Mouse (Mus musculus) midbrain, embryonic 16.5 days (tissue): Measurements from ENCODE around the gene Robo1. TPM values are rescaled to one million over a fixed set of nuclear protein-coding genes. Genes with fewer than 3 reads are reported as not detected.

Experiments used
- ATAC-seq: fragments of 200-750 bp; cut with Nextera tagmentation; 2 replicates; pipeline ENCODE4 v1.8.0; 2017; ENCODE audit warnings: moderate TSS enrichment
- H3K27ac ChIP-seq: fragments of 300-500 bp; sonication (generic); 2 replicates; pipeline ENCODE4 v1.5.1; 2014; ENCODE audit warnings: mild to moderate bottlenecking, low read length, mixed read lengths
- H3K27me3 ChIP-seq: fragments of 300-500 bp; sonication (generic); 2 replicates; pipeline ENCODE4 v1.6.1; 2014; ENCODE audit warnings: low read depth, low read length, mixed read lengths; ENCODE audit not compliant: control insufficient read depth, insufficient read depth
- H3K36me3 ChIP-seq: fragments of 300-500 bp; sonication (generic); 2 replicates; pipeline ENCODE4 v1.6.1; 2014; ENCODE audit warnings: mild to moderate bottlenecking, low read length, moderate library complexity, mixed read lengths; ENCODE audit not compliant: control insufficient read depth, insufficient read depth
- H3K4me1 ChIP-seq: fragments of 300-500 bp; sonication (generic); 2 replicates; pipeline ENCODE4 v1.6.1; 2014; ENCODE audit warnings: mild to moderate bottlenecking, low read length, mixed read lengths; ENCODE audit not compliant: control insufficient read depth, insufficient read depth
- H3K4me2 ChIP-seq: fragments of 300-500 bp; sonication (generic); 2 replicates; pipeline ENCODE4 v1.6.1; 2014; ENCODE audit warnings: mild to moderate bottlenecking, low read length, mixed read lengths
- H3K4me3 ChIP-seq: fragments of 300-500 bp; sonication (generic); 2 replicates; pipeline ENCODE4 v1.5.1; 2014; ENCODE audit warnings: low read depth, mild to moderate bottlenecking, low read length, moderate library complexity, mixed read lengths
- H3K9ac ChIP-seq: fragments of 300-500 bp; sonication (generic); 2 replicates; pipeline ENCODE4 v1.6.1; 2014; ENCODE audit warnings: low read depth, low read length, mixed read lengths
- H3K9me3 ChIP-seq: fragments of 300-500 bp; sonication (generic); replicated peaks from 2 replicates; pipeline ENCODE4 v1.6.1; 2014; ENCODE audit warnings: mild to moderate bottlenecking, low read length, mixed read lengths; ENCODE audit not compliant: control insufficient read depth, poor library complexity, severe bottlenecking
- WGBS: fragments of 180-500 bp; shearing (Covaris S2); extraction: QIAGEN DNeasy Blood & Tissue Kit; methylation state at CpG from one replicate; pipeline ENCODE4 v1.1.7; 2014; 5-methylcytosine and 5-hydroxymethylcytosine counted together
- polyA plus RNA-seq: library from polyadenylated mRNA; unstranded; fragments of >200 nt; fragmentation: Nextera tagmentation; extraction: Ambion mirVana; gene quantifications from 2 replicates; pipeline ENCODE4 v1.2.1, GENCODE M21; 2015

Gene Robo1
- polyA plus RNA-seq, 1 experiment from 2014 or later: 47.9 TPM

DNA sequence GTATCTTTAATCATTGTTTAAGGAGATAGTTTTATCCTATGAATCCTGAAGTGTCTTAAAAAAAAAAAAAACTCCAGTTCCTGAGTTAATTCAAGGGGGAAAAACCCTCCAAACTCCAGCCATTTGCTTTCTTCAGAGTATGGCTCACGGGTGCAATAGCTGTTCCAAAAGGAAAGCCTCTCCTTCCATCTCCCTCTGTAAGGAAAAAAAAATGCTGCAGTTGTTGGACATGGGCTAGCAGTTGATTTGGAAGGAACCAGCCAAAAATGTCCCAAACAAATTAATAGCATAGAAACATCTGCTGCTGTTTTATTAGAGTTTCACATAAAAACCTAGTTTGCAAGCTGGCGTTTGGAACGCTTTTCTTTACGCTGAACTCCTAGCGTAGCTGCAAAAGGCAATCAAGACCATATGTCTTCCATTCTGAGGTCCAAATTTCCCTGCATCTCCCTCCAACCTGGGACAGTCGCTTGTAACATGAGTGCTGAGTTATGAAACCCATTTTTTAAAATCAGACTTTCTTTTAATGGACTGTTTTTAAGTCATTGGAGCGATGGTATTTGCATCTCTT, 553.7 kb downstream of the Robo1 start:
- no peak overlapping the region for H3K4me2 ChIP-seq
- no peaks in the 10 kb centered on the region for H3K9me3 ChIP-seq
- H3K36me3 ChIP-seq: no peaks in the 10 kb centered on the region
- no peak overlapping the region for H3K27ac ChIP-seq
- H3K9ac ChIP-seq: no peak overlapping the region
- no peak for ATAC-seq
- H3K4me3 ChIP-seq: no peak overlapping the region
- WGBS: 88% methylated on average over 7 of the region's 7 CpGs
- H3K27me3 ChIP-seq: no peaks in the 10 kb centered on the region
- H3K4me1 ChIP-seq: no peaks in the 10 kb centered on the region

DNA sequence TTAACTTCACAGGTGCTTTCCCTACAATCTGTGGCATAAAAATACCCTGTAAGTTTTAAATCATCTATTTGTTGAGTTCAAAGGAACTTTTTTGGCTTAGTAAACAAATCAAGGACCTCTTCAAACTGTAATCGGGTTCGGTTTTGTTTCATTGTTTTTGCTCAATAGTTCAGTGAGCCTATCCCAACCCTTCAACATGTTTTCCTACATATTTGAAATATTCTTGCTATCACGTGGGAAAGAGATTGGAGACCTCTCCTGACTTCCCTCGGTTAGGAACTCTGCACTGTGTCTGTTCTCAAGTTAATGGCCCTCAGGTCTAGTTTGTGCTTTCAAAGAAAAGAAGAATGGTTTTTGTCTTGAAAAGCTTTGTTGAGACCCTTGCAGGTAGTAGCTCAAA, 557.9 kb downstream of the Robo1 start:
- H3K9ac ChIP-seq: no peak overlapping the region
- no peak for ATAC-seq
- 89% methylated on average over 4 of the region's 4 CpGs for WGBS

DNA sequence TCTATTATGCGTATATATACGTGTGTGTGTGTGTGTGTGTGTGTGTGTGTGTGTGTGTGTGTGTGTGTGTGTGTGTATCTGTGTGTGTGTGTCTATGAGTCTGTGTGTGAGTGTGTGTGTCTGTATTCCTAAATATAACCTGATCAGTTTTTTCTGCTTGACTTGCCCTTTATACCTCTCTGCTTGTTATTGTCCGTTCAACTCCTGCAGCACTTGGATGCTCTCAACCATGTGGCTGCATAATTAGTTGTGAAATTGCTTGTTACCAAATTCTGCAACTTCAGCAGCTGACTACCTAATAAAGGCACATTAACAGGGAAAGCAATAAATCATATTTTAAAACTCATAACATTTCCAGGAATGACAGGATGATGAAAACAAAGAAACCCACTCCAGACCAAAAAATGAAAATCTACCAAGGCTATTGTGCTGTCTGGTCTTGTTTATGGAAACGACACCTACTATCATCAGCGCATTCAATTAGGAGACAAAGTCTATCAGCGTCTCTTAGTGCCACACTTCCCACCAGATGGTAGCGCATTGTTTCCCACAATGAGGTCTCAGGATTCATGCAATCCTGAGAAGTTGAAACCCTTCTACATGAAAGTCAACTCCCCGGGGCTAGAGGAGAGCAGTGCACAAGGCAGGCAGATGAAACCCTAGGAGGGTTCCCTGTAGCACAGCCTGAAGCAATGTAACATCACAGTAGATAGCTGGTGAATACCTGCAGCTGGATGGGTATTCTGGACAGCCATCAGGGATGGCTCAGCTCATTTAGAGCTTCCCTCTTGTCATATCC, 567.0 kb downstream of the Robo1 start:
- Histone ChIP-seq H3K36me3 (no peaks in the 10 kb centered on the region), H3K4me3 (no peak overlapping the region), H3K4me1 (peaks cover 8% of the 10 kb centered on the region; the same call in 1 of the 2 replicates), H3K9me3 (no peaks in the 10 kb centered on the region), H3K27me3 (no peaks in the 10 kb centered on the region), H3K4me2 (no peak overlapping the region), H3K9ac (no peak overlapping the region), H3K27ac (peak overlapping the region; percentile 63)
- WGBS: 52% methylated on average over 8 of the region's 8 CpGs
- ATAC-seq: peak; percentile 82

More for the DNA sequence above, 557.9 kb downstream of the Robo1 start:
- H3K36me3 ChIP-seq: no peaks in the 10 kb centered on the region
- no peak overlapping the region for H3K27ac ChIP-seq
- H3K27me3 ChIP-seq: no peaks in the 10 kb centered on the region
- no peak overlapping the region for H3K4me3 ChIP-seq
- no peaks in the 10 kb centered on the region for H3K9me3 ChIP-seq
- H3K4me1 ChIP-seq: no peaks in the 10 kb centered on the region
- H3K4me2 ChIP-seq: no peak overlapping the region

DNA sequence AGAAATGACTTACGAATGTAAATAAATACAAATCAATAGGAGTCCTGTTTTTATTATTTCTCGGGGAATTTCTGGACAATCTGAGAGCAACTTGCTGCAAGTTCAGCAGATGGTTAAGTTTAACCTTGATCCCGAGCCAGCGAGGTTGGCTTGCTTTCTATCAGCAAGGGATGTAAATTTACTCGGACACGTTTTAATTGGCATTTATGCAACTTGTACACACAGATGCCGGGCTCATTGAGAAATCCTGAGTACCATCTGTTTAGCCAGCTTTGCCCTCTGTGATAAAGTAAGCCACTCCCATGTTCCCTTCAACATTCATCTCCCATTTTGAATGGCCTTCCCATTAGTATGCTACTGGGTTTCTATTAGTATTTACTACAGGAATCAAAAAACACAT, 580.0 kb downstream of the Robo1 start:
- ATAC-seq: peak; percentile 59; the same call in 1 of the 2 replicates
- H3K4me1 ChIP-seq: no peaks in the 10 kb centered on the region

DNA sequence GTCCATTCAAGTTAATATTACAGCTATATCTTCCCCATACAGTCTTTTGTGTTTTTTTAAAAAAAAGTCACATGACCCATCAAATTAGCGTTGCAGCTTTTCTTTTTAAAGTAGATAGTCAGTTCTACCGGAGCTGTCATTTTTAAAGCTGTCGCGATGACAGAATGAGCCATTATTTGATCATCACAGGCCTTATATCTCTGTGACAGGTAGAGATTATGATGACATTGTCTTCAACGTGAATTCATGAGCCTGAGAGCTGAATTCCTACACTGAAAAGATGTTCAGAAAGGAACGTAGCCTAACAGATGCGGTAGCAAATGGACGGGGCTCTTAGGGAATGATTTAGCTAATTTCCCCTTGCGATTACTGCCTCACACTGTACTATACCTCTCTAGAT, 581.3 kb downstream of the Robo1 start:
- no peaks in the 10 kb centered on the region for H3K36me3 ChIP-seq
- H3K4me1 ChIP-seq: no peaks in the 10 kb centered on the region; the same call in 1 of the 2 replicates
- no peak overlapping the region for H3K9ac ChIP-seq
- no peak overlapping the region for H3K27ac ChIP-seq
- H3K9me3 ChIP-seq: no peaks in the 10 kb centered on the region
- H3K4me3 ChIP-seq: no peak overlapping the region
- H3K27me3 ChIP-seq: no peaks in the 10 kb centered on the region
- no peak for ATAC-seq
- WGBS: 63% methylated on average over 9 of the region's 9 CpGs
- no peak overlapping the region for H3K4me2 ChIP-seq

More for the DNA sequence above, 580.0 kb downstream of the Robo1 start:
- H3K9ac ChIP-seq: no peak overlapping the region
- H3K9me3 ChIP-seq: no peaks in the 10 kb centered on the region
- no peaks in the 10 kb centered on the region for H3K27me3 ChIP-seq
- H3K4me3 ChIP-seq: no peak overlapping the region
- no peak overlapping the region for H3K4me2 ChIP-seq
- WGBS: 9% methylated on average over 7 of the region's 7 CpGs
- no peaks in the 10 kb centered on the region for H3K36me3 ChIP-seq
- no peak overlapping the region for H3K27ac ChIP-seq

DNA sequence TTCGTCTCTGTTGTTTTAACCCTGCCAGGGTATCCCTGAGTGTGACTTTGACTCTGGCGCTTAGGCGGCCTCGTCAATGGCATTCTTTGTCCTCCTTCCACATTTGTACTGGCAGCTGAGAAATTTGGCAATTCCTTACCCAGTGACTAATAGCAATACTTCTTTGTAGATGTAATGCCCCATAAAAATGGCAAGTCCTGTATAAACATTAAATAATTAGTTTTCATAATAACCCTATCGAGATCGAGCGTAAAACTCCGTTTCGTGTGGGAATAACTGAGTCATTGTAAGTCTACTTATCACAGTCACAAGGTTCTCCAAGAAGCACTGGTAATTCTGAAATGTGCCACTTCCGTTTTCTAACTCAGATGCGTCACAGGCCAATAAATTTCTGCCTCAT, 589.0 kb downstream of the Robo1 start:
- no peak overlapping the region for H3K4me2 ChIP-seq
- WGBS: 84% methylated on average over 11 of the region's 11 CpGs
- H3K9me3 ChIP-seq: no peaks in the 10 kb centered on the region
- H3K36me3 ChIP-seq: no peaks in the 10 kb centered on the region
- no peak overlapping the region for H3K4me3 ChIP-seq
- H3K27ac ChIP-seq: no peak overlapping the region
- H3K9ac ChIP-seq: no peak overlapping the region
- H3K27me3 ChIP-seq: no peaks in the 10 kb centered on the region
- ATAC-seq: no peak
- no peaks in the 10 kb centered on the region; the same call in 1 of the 2 replicates for H3K4me1 ChIP-seq

DNA sequence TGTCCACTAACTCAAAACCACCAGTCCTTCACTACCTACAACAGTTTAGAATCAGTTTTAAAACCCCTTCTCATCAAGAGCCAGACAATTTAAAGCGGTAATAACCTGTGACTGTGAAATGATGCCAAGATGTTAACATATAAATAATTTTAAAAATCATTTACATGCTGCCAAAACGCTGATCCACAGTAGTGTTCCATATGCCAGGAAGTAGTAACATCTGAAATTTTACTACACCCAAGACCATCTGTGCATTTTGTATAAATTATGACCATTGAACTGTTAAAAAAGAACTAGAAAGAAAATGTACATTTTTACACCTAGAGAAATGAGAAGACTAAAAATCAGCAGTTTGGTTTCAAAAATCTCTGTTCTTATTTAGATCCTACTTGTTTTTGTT, 600.8 kb downstream of the Robo1 start:
- no peak overlapping the region for H3K9ac ChIP-seq
- H3K36me3 ChIP-seq: no peaks in the 10 kb centered on the region
- no peak overlapping the region for H3K4me3 ChIP-seq
- whole genome bisulfite sequencing: 85% methylated on average over 2 of the region's 2 CpGs
- H3K27me3 ChIP-seq: no peaks in the 10 kb centered on the region
- H3K4me1 ChIP-seq: no peaks in the 10 kb centered on the region
- no peaks in the 10 kb centered on the region for H3K9me3 ChIP-seq
- no peak overlapping the region for H3K4me2 ChIP-seq
- H3K27ac ChIP-seq: no peak overlapping the region
- ATAC-seq: no peak

DNA sequence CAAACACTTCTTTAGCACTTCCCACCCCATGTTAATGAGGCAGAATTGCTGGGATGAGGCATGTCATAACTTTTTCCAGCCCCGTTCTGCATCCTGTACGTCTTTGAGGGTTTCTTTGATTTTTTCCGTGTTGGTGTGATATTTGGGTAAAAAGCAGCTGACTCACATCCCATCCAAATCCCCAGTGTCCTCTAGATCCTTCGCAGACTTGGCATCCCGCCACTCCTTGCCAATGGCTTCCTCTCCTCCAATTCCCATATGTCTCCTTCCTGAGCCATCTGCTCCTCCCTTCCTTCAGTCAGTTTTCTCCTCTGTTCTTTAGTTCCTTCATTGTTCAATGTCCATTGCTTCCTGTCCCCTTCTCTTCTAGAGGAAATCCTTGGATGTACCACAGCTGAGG, 605.0 kb downstream of the Robo1 start:
- Histone ChIP-seq H3K9ac (no peak overlapping the region), H3K4me2 (no peak overlapping the region), H3K4me1 (no peaks in the 10 kb centered on the region; the same call in 1 of the 2 replicates), H3K9me3 (no peaks in the 10 kb centered on the region), H3K36me3 (no peaks in the 10 kb centered on the region), H3K27ac (no peak overlapping the region), H3K4me3 (no peak overlapping the region), H3K27me3 (no peaks in the 10 kb centered on the region)
- ATAC-seq: no peak
- 65% methylated on average over 5 of the region's 5 CpGs for WGBS

DNA sequence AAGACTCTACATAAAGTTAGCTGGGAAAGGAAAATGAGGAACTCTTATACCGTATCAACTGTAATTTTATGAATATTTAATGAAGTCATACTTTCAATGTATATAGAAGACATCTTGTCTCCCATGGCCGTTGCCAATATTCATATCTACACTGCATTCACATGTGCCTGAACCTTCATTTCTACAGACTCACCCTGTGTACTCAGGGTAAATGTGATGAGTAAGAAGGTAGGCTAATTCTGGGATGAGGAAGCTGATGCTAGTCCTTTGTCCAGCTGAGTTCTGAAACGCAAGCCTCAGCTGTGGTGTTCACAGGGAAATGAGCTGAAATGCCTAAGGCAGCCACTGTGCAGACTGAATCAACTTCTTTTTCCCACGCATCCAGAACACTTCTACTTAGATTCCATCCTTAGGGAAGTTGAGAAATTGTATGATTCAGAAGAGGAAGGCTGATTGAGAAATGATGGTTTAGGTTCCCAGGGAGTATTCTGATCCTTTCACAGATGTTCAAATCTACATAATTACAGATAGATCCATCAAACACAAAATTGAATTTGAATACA, 606.0 kb downstream of the Robo1 start:
- ATAC-seq: no peak
- Histone ChIP-seq H3K4me2 (no peak overlapping the region), H3K4me3 (no peak overlapping the region), H3K9me3 (no peaks in the 10 kb centered on the region), H3K27ac (no peak overlapping the region), H3K27me3 (no peaks in the 10 kb centered on the region), H3K9ac (no peak overlapping the region), H3K4me1 (no peaks in the 10 kb centered on the region; the same call in 1 of the 2 replicates), H3K36me3 (no peaks in the 10 kb centered on the region)
- 60% methylated on average over 4 of the region's 4 CpGs for WGBS
